Mouse (Mus musculus) R1 (cell line): ENCODE results near the gene Magea10.
A peak's percentile ranks its signal among the peaks of the same experiment; 100 is the strongest.

Experiments used
- DNase-seq: peaks from one replicate; pipeline ENCODE4 v3.0.0-alpha.2; 2018; ENCODE audit warnings: low read depth, low spot score

Magea10 gene

DNA sequence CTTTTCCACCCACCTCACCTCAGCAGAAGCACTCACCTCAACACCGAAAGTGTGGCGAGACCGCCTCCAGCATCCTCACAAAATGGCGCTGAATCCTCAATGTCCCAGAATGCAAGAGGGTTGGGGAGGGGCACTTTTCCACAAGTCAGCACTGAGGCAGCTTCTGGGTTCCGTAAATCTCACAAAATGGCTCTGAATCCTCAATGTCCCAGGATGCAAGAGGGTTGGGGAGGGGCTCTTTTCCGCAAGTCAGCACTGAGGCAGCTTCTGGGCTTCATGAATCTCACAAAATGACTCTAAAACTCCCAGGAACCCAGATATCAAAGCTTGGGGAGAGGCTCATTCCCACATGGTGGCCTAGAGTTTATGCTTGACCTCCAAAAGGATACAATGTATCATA lies at the start of gene Magea10:
TSS of gene Magea10 (minus strand) at position 101 of the 400 bp plus-strand sequence.
- DNase-seq = peak; percentile 1

- no peak for DNase-seq
Observed at GRCm38 (mm10) chrX:72381972-72382371, 4.7 kb downstream of the Magea10 start.
